In genomic region chr11:77214755-77215154, GRCm38 (mm10) we compare ENCODE assay signal across 8 mouse cellular contexts. TPM values are rescaled to one million over a fixed set of nuclear protein-coding genes. Genes with fewer than 3 reads are reported as not detected.
DNase-seq lines count a peak whose midpoint lies in the region; ATAC-seq lines count a peak whose summit lies in the region.

No protein-coding gene starts in this region.

- peak; percentile 73 for DNase-seq in R1 (ENCODE audit: low read depth, low spot score)
- DNase-seq in cerebellum, adult 9-10 months: peak; percentile 75
- DNase-seq in layer of hippocampus, postnatal 14 days (ENCODE audit: low spot score in 2 of 2): peak; percentile 52 to 81
- peak; percentile 68 for DNase-seq in lung, postnatal 14 days
- peak; percentile 46 for DNase-seq in retina, adult 2 months (ENCODE audit: low read depth, low spot score)
- DNase-seq in thymus, postnatal 36 days: peak; percentile 50 to 60

- ATAC-seq in frontal cortex, adult (ENCODE audit: low TSS enrichment): peak; percentile 60; the same call in 1 of the 2 replicates
- peak; percentile 67 to 83 for ATAC-seq in hematopoietic stem cell, adult 5-6 weeks (replicated peaks in 1 of 2; ENCODE audit: insufficient read depth in 1 of 2, low FRiP score in 2 of 2, low TSS enrichment in 1 of 2, low read depth in 1 of 2, poor library complexity in 2 of 2, severe bottlenecking in 2 of 2)

RNA-seq across cellular contexts. Expression of gene Ssh2, which starts 1.3 kb away (rescaled TPM):
- total RNA-seq in hematopoietic stem cell, adult 5-6 weeks (2017): 45.0 and 68.9 TPM in 2 replicates
- 10 to 100 TPM; 42.1 to 43.1 TPM for total RNA-seq in layer of hippocampus, postnatal 14 days (2021)

RNA-seq across cellular contexts. Expression of gene Efcab5, which starts 26.0 kb away (rescaled TPM):
- 0.88 and 1.2 TPM in 2 replicates for total RNA-seq in hematopoietic stem cell, adult 5-6 weeks (2017)
- total RNA-seq in layer of hippocampus, postnatal 14 days (2021): 1 to 10 TPM; 3.5 to 3.8 TPM

Comparison
In these comparisons a context has a peak if more than half of its experiments do, and no peak if none do; other contexts are left out.
1. Peak in every context shown above with its lines: DNase-seq and ATAC-seq.